Mouse (Mus musculus) G1E (cell line): Measurements from ENCODE around the gene Eif1ax.

Experiments
- CTCF ChIP-seq: IDR thresholded peaks from 2 replicates; pipeline ENCODE4 v1.5.1; 2012; ENCODE audit warnings: low read depth, low read length, inconsistent platforms, mixed read lengths
- GATA1 ChIP-seq: IDR thresholded peaks from 2 replicates; pipeline ENCODE4 v1.6.1; 2012; ENCODE audit warnings: borderline replicate concordance, low read length, inconsistent platforms, mixed read lengths
- GATA2 ChIP-seq: IDR thresholded peaks from 2 replicates; pipeline ENCODE4 v1.6.1; 2012; ENCODE audit warnings: low read depth, low read length, inconsistent platforms, borderline replicate concordance
- POLR2AphosphoS5 ChIP-seq: IDR thresholded peaks from 2 replicates; pipeline ENCODE4 v1.6.1; 2012; ENCODE audit warnings: low read depth, low read length, inconsistent platforms; ENCODE audit not compliant: insufficient replicate concordance
- TAL1 ChIP-seq: conservative IDR thresholded peaks from 2 replicates; pipeline ENCODE4 v1.6.1; 2012; ENCODE audit warnings: low read depth, low read length, inconsistent platforms, mixed read lengths

GRCm38 (mm10) chrX:159388953-159389352, 17.0 kb downstream of the Eif1ax start:
- TF ChIP-seq CTCF (no peak), POLR2AphosphoS5 (no peak), TAL1 (no peak), GATA1 (no peak), GATA2 (no peak)
